Mouse (Mus musculus) hindbrain, embryonic 16.5 days (tissue): ENCODE results near the gene Cd200r1. TPM values are rescaled to one million over a fixed set of nuclear protein-coding genes. Genes with fewer than 3 reads are reported as not detected.
"Not testable (repeated sequence)": the region's sequence is repeated elsewhere in the genome, so short reads cannot be mapped to it uniquely, and the experiment has no call there.

Source experiments
- ATAC-seq: fragments of 200-750 bp; cut with Nextera tagmentation; 2 replicates; pipeline ENCODE4 v1.8.0; 2017; ENCODE audit warnings: moderate TSS enrichment, moderate library complexity
- H3K27ac ChIP-seq: fragments of 300-500 bp; sonication (generic); 2 replicates; pipeline ENCODE4 v1.5.1; 2014; ENCODE audit warnings: low read depth, mild to moderate bottlenecking, control low read depth, low read length, moderate library complexity
- H3K27me3 ChIP-seq: fragments of 300-500 bp; sonication (generic); replicated peaks from 2 replicates; pipeline ENCODE4 v1.6.1; 2014; ENCODE audit warnings: low read length; ENCODE audit not compliant: control insufficient read depth, insufficient read depth
- H3K36me3 ChIP-seq: fragments of 300-500 bp; sonication (generic); 2 replicates; pipeline ENCODE4 v1.6.1; 2014; ENCODE audit warnings: mild to moderate bottlenecking, low read length, moderate library complexity, mixed read lengths; ENCODE audit not compliant: control insufficient read depth, insufficient read depth
- H3K4me1 ChIP-seq: fragments of 300-500 bp; sonication (generic); 2 replicates; pipeline ENCODE4 v1.6.1; 2014; ENCODE audit warnings: low read depth, low read length; ENCODE audit not compliant: control insufficient read depth, insufficient read depth
- H3K4me2 ChIP-seq: fragments of 300-500 bp; sonication (generic); 2 replicates; pipeline ENCODE4 v1.6.1; 2014; ENCODE audit warnings: mild to moderate bottlenecking, low read length, control low read depth, moderate library complexity
- H3K4me3 ChIP-seq: fragments of 300-500 bp; sonication (generic); 2 replicates; pipeline ENCODE4 v1.5.1; 2014; ENCODE audit warnings: mild to moderate bottlenecking, low read length, control low read depth, moderate library complexity
- H3K9ac ChIP-seq: fragments of 300-500 bp; sonication (generic); 2 replicates; pipeline ENCODE4 v1.6.1; 2014; ENCODE audit warnings: low read depth, mild to moderate bottlenecking, control low read depth, low read length, moderate library complexity
- H3K9me3 ChIP-seq: fragments of 300-500 bp; sonication (generic); 2 replicates; pipeline ENCODE4 v1.6.1; 2014; ENCODE audit warnings: mild to moderate bottlenecking, low read length, moderate library complexity; ENCODE audit not compliant: control insufficient read depth
- WGBS: fragments of 180-500 bp; shearing (Covaris S2); extraction: QIAGEN DNeasy Blood & Tissue Kit; methylation state at CpG from one replicate; pipeline ENCODE4 v1.1.7; 2014; 5-methylcytosine and 5-hydroxymethylcytosine counted together
- polyA plus RNA-seq: library from polyadenylated mRNA; unstranded; fragments of >200 nt; fragmentation: Nextera tagmentation; extraction: Ambion mirVana; gene quantifications from 2 replicates; pipeline ENCODE4 v1.2.1, GENCODE M21; 2015

Gene Cd200r1
- polyA plus RNA-seq, 1 experiment from 2014 or later: 0.31 TPM

DNA sequence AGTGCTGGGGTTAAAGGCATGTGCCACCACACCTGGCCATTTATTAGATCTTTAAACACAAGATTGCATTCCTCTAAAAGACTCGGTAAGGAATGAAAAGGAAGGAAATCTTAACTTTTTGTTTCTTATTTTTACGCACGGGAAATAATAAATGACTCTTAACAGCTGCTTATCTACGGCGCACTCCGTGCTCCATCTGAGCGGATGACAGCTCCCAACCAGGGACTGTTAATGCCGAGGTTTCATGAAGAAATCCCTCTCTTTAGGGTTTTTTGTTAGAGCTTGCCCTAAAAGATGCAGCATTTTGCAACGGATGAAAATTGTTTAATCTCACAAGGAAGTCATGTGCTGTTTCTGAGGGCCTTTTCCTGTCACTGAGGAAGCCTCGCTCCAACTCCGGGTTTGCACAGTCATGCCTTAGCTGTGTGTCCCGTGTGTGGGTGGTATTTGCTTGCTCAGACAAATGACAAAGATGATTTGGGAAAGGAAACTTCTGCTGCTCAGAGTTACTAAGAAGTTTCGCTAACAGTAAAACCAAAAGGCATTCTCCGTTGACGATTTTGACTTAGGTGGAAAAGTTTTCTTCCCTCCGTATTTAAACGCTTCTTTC, 13.1 kb downstream of the Cd200r1 start:
- Histone ChIP-seq H3K9ac (no peak overlapping the region), H3K4me2 (no peak overlapping the region), H3K4me3 (no peak overlapping the region), H3K27me3 (no peaks in the 10 kb centered on the region), H3K27ac (no peak overlapping the region), H3K36me3 (no peaks in the 10 kb centered on the region), H3K9me3 (no peaks in the 10 kb centered on the region), H3K4me1 (no peaks in the 10 kb centered on the region)
- no peak for ATAC-seq
- WGBS: 84% methylated on average over 17 of the region's 17 CpGs

DNA sequence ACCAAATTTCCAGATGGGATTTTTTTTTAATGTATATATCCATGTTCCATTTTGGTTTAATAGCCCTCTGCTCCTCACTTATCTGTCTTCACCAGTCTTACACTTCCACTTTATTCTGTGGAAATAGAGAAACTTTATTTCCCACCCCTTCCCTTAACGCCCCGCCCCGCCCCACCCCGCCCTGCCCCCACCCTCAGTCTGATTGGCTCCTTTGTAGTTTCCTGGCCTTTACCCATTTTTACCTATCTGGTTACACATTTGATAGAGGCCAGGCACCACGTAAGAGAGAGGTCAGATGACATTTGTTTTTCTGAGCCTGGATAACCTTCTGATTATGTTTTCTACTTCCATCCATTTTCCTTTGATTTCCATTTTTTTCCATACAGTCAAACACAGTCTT, 14.0 kb downstream of the Cd200r1 start:
- H3K9me3 ChIP-seq: no peaks in the 10 kb centered on the region
- H3K36me3 ChIP-seq: no peaks in the 10 kb centered on the region
- H3K4me1 ChIP-seq: no peaks in the 10 kb centered on the region
- H3K9ac ChIP-seq: no peak overlapping the region
- H3K4me3 ChIP-seq: no peak overlapping the region
- H3K4me2 ChIP-seq: no peak overlapping the region
- H3K27ac ChIP-seq: no peak overlapping the region
- WGBS: 90% methylated on average over 5 of the region's 5 CpGs
- no peaks in the 10 kb centered on the region for H3K27me3 ChIP-seq
- ATAC-seq: no peak

GRCm38 (mm10) chr16:44780751-44781150, 15.2 kb downstream of the Cd200r1 start:
- Histone ChIP-seq H3K9ac (no peak overlapping the region), H3K27ac (no peak overlapping the region), H3K9me3 (no peaks in the 10 kb centered on the region), H3K36me3 (no peaks in the 10 kb centered on the region), H3K4me2 (no peak overlapping the region), H3K4me3 (no peak overlapping the region), H3K27me3 (no peaks in the 10 kb centered on the region), H3K4me1 (no peaks in the 10 kb centered on the region)
- no peak for ATAC-seq
- 68% methylated on average over 4 of the region's 4 CpGs for WGBS

GRCm38 (mm10) chr16:44786934-44787333, 21.4 kb downstream of the Cd200r1 start:
- Histone ChIP-seq H3K9ac (no peak overlapping the region), H3K4me3 (no peak overlapping the region), H3K4me1 (no peaks in the 10 kb centered on the region), H3K4me2 (no peak overlapping the region), H3K27me3 (no peaks in the 10 kb centered on the region), H3K9me3 (no peaks in the 10 kb centered on the region), H3K27ac (no peak overlapping the region), H3K36me3 (no peaks in the 10 kb centered on the region)
- no peak for ATAC-seq
- 96% methylated on average over 1 of the region's 1 CpGs for WGBS

DNA sequence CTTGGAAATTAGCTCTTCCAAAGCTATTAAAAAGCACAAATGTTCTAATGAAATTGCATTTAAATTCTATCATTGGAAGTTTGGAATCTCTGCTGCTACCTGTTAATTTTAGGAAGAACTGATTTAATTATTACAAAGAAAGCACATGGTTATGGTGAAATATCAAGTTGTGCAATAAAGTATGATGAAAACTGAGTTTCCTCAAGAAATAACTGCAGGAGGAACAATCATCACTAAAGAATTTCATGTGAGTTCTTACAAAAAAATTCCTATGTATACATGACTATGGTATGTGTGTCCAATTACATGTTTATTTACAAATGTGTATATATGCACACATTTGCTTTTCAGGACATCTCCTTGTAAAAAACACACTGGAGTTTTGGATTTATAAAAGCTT, 28.9 kb downstream of the Cd200r1 start:
- no peaks in the 10 kb centered on the region for H3K36me3 ChIP-seq
- H3K9ac ChIP-seq: no peak overlapping the region

DNA sequence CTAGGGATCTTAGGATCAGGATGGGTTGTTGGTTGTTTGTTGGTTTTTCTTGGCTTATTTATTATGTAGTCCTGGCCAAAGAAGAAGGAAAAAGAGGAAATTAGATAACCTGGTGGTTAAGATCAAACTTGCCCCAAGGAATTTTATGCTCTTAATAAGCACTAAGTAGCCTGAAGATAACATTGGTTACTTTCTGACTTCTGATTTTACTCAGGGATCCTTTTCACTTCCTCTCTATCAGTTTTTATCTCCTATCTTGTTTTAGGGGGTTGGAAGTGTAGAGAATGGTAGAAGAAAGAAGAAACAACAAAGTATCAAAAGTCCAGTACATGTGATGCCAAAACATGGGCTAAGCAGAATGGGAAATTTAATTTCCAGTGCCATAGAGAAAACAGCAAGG, 40.4 kb downstream of the Cd200r1 start:
- H3K4me2 ChIP-seq: no peak overlapping the region
- no peak overlapping the region for H3K9ac ChIP-seq
- no peak overlapping the region for H3K4me3 ChIP-seq
- no peaks in the 10 kb centered on the region for H3K4me1 ChIP-seq
- ATAC-seq: no peak
- no peaks in the 10 kb centered on the region for H3K27me3 ChIP-seq
- no peaks in the 10 kb centered on the region for H3K9me3 ChIP-seq
- H3K36me3 ChIP-seq: no peaks in the 10 kb centered on the region
- H3K27ac ChIP-seq: no peak overlapping the region

More for the DNA sequence above, 28.9 kb downstream of the Cd200r1 start:
- ATAC-seq: no peak
- no peaks in the 10 kb centered on the region for H3K4me1 ChIP-seq
- H3K27ac ChIP-seq: no peak overlapping the region
- H3K4me2 ChIP-seq: no peak overlapping the region
- H3K9me3 ChIP-seq: no peaks in the 10 kb centered on the region
- no peaks in the 10 kb centered on the region for H3K27me3 ChIP-seq
- no peak overlapping the region for H3K4me3 ChIP-seq

GRCm38 (mm10) chr16:44810223-44810622, 44.7 kb downstream of the Cd200r1 start:
- H3K36me3 ChIP-seq, H3K4me1 ChIP-seq, H3K4me2 ChIP-seq, H3K27ac ChIP-seq, H3K4me3 ChIP-seq, H3K9me3 ChIP-seq, ATAC-seq, H3K27me3 ChIP-seq, H3K9ac ChIP-seq: not testable (repeated sequence)
- WGBS: 92% methylated on average over 4 of the region's 4 CpGs

GRCm38 (mm10) chr16:44811544-44811943, 46.0 kb downstream of the Cd200r1 start, which contains the start of gene Cd200r4:
Gene Cd200r4 (plus strand): TSS chr16:44811733.
- ATAC-seq: no peak
- Histone ChIP-seq H3K4me3 (no peak within 1 kb of the TSS), H3K36me3 (no peaks in the 10 kb centered on the region), H3K4me1 (no peaks in the 10 kb centered on the region), H3K9ac (no peak within 1 kb of the TSS), H3K9me3 (no peaks in the 10 kb centered on the region), H3K27me3 (no peaks in the 10 kb centered on the region), H3K4me2 (no peak within 1 kb of the TSS), H3K27ac (no peak within 1 kb of the TSS)
- 96% methylated on average over 3 of the region's 3 CpGs for whole genome bisulfite sequencing

DNA sequence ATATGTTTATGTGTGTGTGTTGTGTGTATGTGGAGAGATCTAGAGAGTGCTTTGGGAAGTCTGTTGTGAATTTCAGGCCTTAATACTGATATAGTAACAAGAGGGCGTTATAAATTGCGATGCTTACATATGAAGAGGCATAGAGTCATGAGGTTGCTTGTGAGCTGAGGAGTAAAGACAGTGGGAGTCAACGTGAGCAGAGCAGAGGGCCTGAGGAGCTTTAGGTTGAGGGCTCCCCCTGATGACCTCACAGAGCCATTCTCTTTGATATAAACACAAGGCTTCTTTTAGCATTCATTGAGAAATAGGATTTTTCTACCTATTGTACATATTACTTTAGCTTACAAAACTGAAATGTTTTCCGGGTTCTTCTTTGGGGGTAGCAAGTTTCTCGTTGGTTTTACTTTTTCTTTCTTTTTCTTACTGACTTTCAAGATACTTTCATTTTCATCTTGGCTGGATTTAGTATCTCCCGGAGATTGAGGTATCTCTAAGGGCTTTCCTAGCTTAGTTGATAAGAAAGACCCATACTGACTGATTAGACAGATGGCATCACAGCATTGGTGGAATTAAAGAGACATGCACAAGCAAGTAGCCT, 47.0 kb downstream of the Cd200r1 start:
- WGBS: 91% methylated on average over 6 of the region's 6 CpGs
- H3K9me3 ChIP-seq: no peaks in the 10 kb centered on the region
- H3K27me3 ChIP-seq: no peaks in the 10 kb centered on the region
- ATAC-seq: no peak
- no peaks in the 10 kb centered on the region for H3K4me1 ChIP-seq
- no peak overlapping the region for H3K27ac ChIP-seq
- no peak overlapping the region for H3K9ac ChIP-seq
- H3K4me2 ChIP-seq: no peak overlapping the region
- H3K36me3 ChIP-seq: no peaks in the 10 kb centered on the region
- no peak overlapping the region for H3K4me3 ChIP-seq
